Mouse (Mus musculus) urinary bladder, postnatal 10 days (tissue): ENCODE data around the gene Afdn.
"Not testable (repeated sequence)": the region's sequence is repeated elsewhere in the genome, so short reads cannot be mapped to it uniquely, and the experiment has no call there.

Experiments used
- DNase-seq: peaks from one replicate; pipeline ENCODE4 v3.0.0; 2022; ENCODE audit warnings: low spot score

Afdn gene

GRCm38 (mm10) chr17:13777676-13778075, 17.3 kb downstream of the Afdn start:
- DNase-seq = no peak

GRCm38 (mm10) chr17:13778865-13779264, 18.5 kb downstream of the Afdn start:
- no peak for DNase-seq

- no peak for DNase-seq
These were observed 21.6 kb downstream of the Afdn start for GRCm38 (mm10) chr17:13781948-13782347.

GRCm38 (mm10) chr17:13783469-13783868, 23.1 kb downstream of the Afdn start:
- DNase-seq = no peak

- DNase-seq = not testable (repeated sequence)
These were observed 29.7 kb downstream of the Afdn start for GRCm38 (mm10) chr17:13790033-13790432.

GRCm38 (mm10) chr17:13797691-13798090, 37.4 kb downstream of the Afdn start:
- DNase-seq = no peak

- no peak for DNase-seq
These were observed 42.6 kb downstream of the Afdn start for GRCm38 (mm10) chr17:13802836-13803408.

- no peak for DNase-seq
These were observed 45.7 kb downstream of the Afdn start for GRCm38 (mm10) chr17:13806016-13806415.

GRCm38 (mm10) chr17:13817789-13818188, 57.5 kb downstream of the Afdn start:
- DNase-seq = no peak

GRCm38 (mm10) chr17:13819342-13819741, 59.0 kb downstream of the Afdn start:
- DNase-seq = no peak

- no peak for DNase-seq
These were observed 60.3 kb downstream of the Afdn start for GRCm38 (mm10) chr17:13820676-13821075.

- no peak for DNase-seq
These were observed 65.1 kb downstream of the Afdn start for GRCm38 (mm10) chr17:13825421-13825820.

GRCm38 (mm10) chr17:13830234-13830633, 69.9 kb downstream of the Afdn start:
- no peak for DNase-seq

- no peak for DNase-seq
These were observed 70.5 kb downstream of the Afdn start for GRCm38 (mm10) chr17:13830636-13831341.

- DNase-seq = no peak
These were observed 75.5 kb downstream of the Afdn start for GRCm38 (mm10) chr17:13835876-13836275.

- DNase-seq = no peak
These were observed 89.8 kb downstream of the Afdn start for GRCm38 (mm10) chr17:13850175-13850574.

GRCm38 (mm10) chr17:13853883-13854282, 93.5 kb downstream of the Afdn start:
- DNase-seq = not testable (repeated sequence)

GRCm38 (mm10) chr17:13855396-13855795, 95.1 kb downstream of the Afdn start:
- DNase-seq = no peak

- no peak for DNase-seq
These were observed 96.2 kb downstream of the Afdn start for GRCm38 (mm10) chr17:13856429-13857090.

- no peak for DNase-seq
These were observed 105.0 kb downstream of the Afdn start for GRCm38 (mm10) chr17:13865340-13865739.

GRCm38 (mm10) chr17:13866951-13867351, 106.6 kb downstream of the Afdn start:
- no peak for DNase-seq

- DNase-seq = no peak
These were observed 107.1 kb downstream of the Afdn start for GRCm38 (mm10) chr17:13867475-13867874.

- DNase-seq = no peak
These were observed 109.9 kb downstream of the Afdn start for GRCm38 (mm10) chr17:13870236-13870635.
